Mouse (Mus musculus): ENCODE results near the gene Acvr1c. TPM values are rescaled to one million over a fixed set of nuclear protein-coding genes. Genes with fewer than 3 reads are reported as not detected.
A peak's percentile ranks its signal among the peaks of the same experiment; 100 is the strongest.

The Acvr1c gene
- polyA plus RNA-seq, 1 experiment from 2014 or later: 0.02 TPM

DNA sequence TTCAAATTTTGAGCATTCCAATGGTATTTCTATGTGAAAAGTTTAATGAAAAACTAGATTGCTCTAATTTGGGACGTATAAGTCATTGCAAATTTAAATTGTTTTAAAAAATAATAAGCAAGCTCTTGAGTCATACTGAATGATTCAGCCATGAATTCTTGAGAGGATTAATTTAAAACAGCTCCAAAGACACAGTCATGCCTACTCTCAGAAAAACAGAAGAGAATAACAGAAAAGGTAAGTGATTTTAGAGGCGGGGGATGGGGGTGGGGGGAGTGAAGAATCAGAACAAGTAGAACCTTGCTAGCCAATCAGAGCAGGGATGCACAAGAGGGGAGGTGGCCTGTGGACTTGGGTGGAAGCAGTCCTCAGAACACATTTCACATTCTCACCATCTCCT is 7.0 kb downstream of the Acvr1c start:
- WGBS (ENCODE audit: insufficient replicate concordance): 59% methylated on average over 2 of the region's 2 CpGs
- H3K27ac ChIP-seq: no peak overlapping the region
- H3K27me3 ChIP-seq (replicated peaks): no peaks in the 10 kb centered on the region; the same call in 1 of the 2 replicates
- H3K4me1 ChIP-seq: no peaks in the 10 kb centered on the region
- no peaks in the 10 kb centered on the region for H3K36me3 ChIP-seq
- no peak overlapping the region for H3K4me3 ChIP-seq
- no peaks in the 10 kb centered on the region for H3K9me3 ChIP-seq (replicated peaks)
- no peak for ATAC-seq
- H3K4me2 ChIP-seq: no peak overlapping the region
- H3K9ac ChIP-seq: no peak overlapping the region

DNA sequence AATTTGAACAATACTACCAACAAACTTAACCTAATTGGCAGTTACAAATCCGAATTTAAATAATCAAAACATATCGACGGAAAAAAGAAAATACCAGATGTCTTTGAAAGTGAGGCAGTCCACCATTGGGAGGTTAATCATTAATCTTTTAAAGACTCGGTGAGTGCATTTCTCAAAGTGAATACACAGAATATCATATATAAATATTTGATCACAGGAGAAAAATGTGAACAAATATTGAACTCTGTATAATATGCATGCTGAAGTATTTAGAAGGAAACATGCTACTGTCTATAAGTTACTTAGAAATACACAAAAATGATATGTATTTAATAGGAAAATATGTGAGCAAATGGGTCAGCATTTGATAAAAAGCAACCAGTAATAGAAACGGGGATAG is 21.0 kb downstream of the Acvr1c start:
- H3K27ac ChIP-seq: no peak overlapping the region
- no peaks in the 10 kb centered on the region for H3K36me3 ChIP-seq
- WGBS (ENCODE audit: insufficient replicate concordance): 61% methylated on average over 5 of the region's 5 CpGs
- ATAC-seq: no peak
- H3K4me1 ChIP-seq: no peaks in the 10 kb centered on the region
- H3K27me3 ChIP-seq (replicated peaks): no peaks in the 10 kb centered on the region
- H3K9ac ChIP-seq: no peak overlapping the region
- no peak overlapping the region for H3K4me2 ChIP-seq
- no peaks in the 10 kb centered on the region for H3K9me3 ChIP-seq (replicated peaks)
- no peak overlapping the region for H3K4me3 ChIP-seq

DNA sequence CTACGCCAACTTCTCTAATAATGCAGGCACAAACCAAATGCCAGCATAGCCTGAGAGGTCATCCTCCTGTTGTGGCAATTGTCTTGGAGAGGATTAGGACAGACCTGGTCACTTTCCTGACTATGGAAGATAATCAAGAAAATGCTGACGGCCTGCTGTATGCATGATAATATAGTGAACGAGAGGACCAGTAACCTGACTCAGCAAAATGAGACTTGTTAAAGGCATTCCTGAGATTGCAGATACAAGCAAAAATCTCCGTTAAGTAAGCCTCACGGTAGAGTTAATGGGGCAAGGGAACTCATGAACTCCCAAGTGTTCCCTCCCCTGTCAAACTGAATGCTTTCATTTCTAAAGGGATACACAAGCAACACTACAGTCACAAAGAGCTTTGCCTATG is 28.1 kb downstream of the Acvr1c start:
- Histone ChIP-seq H3K4me2 (no peak overlapping the region), H3K36me3 (no peaks in the 10 kb centered on the region), H3K27ac (no peak overlapping the region), H3K4me1 (no peaks in the 10 kb centered on the region), H3K9ac (no peak overlapping the region), H3K27me3 (replicated peaks) (no peaks in the 10 kb centered on the region), H3K9me3 (replicated peaks) (no peaks in the 10 kb centered on the region), H3K4me3 (no peak overlapping the region)
- ATAC-seq: no peak
- 69% methylated on average over 5 of the region's 5 CpGs for WGBS (ENCODE audit: insufficient replicate concordance)

- Histone ChIP-seq H3K27me3 (replicated peaks) (no peaks in the 10 kb centered on the region), H3K4me2 (peak overlapping the region; percentile 63), H3K4me1 (peaks cover 3% of the 10 kb centered on the region; the same call in 1 of the 2 replicates), H3K4me3 (peak overlapping the region; percentile 23), H3K27ac (no peak overlapping the region), H3K9me3 (replicated peaks) (no peaks in the 10 kb centered on the region), H3K36me3 (no peaks in the 10 kb centered on the region), H3K9ac (no peak overlapping the region)
- 10% methylated on average over 23 of the region's 23 CpGs for WGBS (ENCODE audit: insufficient replicate concordance)
- no peak for ATAC-seq
Measured at GRCm38 (mm10) chr2:58324118-58324901, 33.4 kb downstream of the Acvr1c start.

GRCm38 (mm10) chr2:58323274-58323673 is 34.4 kb downstream of the Acvr1c start:
- Histone ChIP-seq H3K4me3 (no peak overlapping the region), H3K27me3 (replicated peaks) (no peaks in the 10 kb centered on the region), H3K9me3 (replicated peaks) (no peaks in the 10 kb centered on the region), H3K4me2 (no peak overlapping the region), H3K36me3 (no peaks in the 10 kb centered on the region), H3K9ac (no peak overlapping the region), H3K4me1 (peaks cover 3% of the 10 kb centered on the region; the same call in 1 of the 2 replicates), H3K27ac (no peak overlapping the region)
- ATAC-seq: no peak
- 68% methylated on average over 6 of the region's 6 CpGs for WGBS (ENCODE audit: insufficient replicate concordance)

DNA sequence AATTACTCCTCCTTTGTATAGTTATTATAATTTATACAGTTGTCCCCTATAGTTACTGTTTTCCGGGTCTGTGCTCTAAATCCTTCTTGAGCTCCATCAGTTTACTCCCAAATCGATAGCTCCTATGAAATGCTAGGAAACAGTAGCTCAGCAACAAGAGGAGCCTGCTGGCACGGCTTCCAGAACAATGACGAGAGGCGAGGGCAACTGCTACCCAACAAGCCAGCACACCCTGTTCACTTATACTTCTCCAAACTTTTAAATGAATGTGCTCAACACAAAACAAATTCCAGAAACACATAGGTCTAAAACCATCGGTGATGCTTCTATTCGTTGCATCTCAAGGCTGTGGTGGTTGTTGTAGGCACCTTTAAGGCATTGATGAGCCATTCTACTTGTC is 41.5 kb downstream of the Acvr1c start:
- Histone ChIP-seq H3K27ac (no peak overlapping the region), H3K36me3 (no peaks in the 10 kb centered on the region), H3K27me3 (replicated peaks) (no peaks in the 10 kb centered on the region), H3K9ac (no peak overlapping the region), H3K4me1 (no peaks in the 10 kb centered on the region), H3K9me3 (replicated peaks) (no peaks in the 10 kb centered on the region), H3K4me3 (no peak overlapping the region), H3K4me2 (no peak overlapping the region)
- WGBS (ENCODE audit: insufficient replicate concordance): 78% methylated on average over 7 of the region's 7 CpGs
- ATAC-seq: no peak

DNA sequence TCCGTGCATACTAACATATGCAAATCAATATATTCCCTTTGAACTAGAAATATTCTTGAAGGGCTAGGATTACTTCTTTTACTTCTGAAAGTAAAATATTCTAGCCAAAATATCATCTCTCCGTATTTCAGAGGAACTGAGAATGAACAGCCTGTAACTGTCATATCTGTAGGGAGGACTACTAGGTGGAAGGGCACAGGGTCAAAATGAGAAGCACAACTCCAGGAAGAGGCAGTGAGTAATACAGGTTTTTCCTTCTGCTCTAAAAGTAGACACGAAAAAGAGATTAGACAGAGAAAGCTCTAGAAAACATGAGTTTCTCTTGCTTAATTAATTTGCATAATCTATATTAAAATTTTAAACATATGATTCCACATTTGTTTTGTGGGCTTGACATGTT is 48.0 kb downstream of the Acvr1c start:
- H3K36me3 ChIP-seq: no peaks in the 10 kb centered on the region
- H3K4me1 ChIP-seq: no peaks in the 10 kb centered on the region
- no peaks in the 10 kb centered on the region for H3K9me3 ChIP-seq (replicated peaks)
- H3K9ac ChIP-seq: no peak overlapping the region
- no peak overlapping the region for H3K4me2 ChIP-seq
- no peak for ATAC-seq
- no peaks in the 10 kb centered on the region for H3K27me3 ChIP-seq (replicated peaks)
- 40% methylated on average over 3 of the region's 3 CpGs for WGBS (ENCODE audit: insufficient replicate concordance)
- no peak overlapping the region for H3K27ac ChIP-seq
- no peak overlapping the region for H3K4me3 ChIP-seq

DNA sequence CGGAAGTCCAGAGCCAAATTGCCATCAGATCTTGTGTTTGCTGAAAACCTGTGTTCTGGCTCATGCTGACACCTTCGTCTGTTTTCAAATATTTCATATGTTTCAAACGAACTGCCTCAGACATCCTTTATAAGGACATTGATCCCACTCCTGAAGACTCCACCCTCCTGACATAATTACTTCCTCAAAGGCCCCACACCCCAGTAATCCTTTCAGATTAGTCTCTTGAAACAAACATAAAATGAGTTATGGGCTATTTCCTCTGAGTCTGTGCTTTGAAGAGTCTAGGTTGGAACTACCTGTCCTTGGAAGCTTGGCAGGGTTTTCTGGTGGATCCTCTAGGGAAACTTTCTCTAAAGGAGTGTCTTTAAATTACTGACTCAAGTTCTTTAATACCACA is 53.2 kb downstream of the Acvr1c start:
- Histone ChIP-seq H3K9ac (no peak overlapping the region), H3K4me3 (no peak overlapping the region), H3K9me3 (replicated peaks) (no peaks in the 10 kb centered on the region), H3K27me3 (replicated peaks) (no peaks in the 10 kb centered on the region), H3K36me3 (no peaks in the 10 kb centered on the region), H3K27ac (no peak overlapping the region), H3K4me2 (no peak overlapping the region), H3K4me1 (no peaks in the 10 kb centered on the region)
- WGBS (ENCODE audit: insufficient replicate concordance): 65% methylated on average over 3 of the region's 3 CpGs
- no peak for ATAC-seq

- Histone ChIP-seq H3K9ac (no peak overlapping the region), H3K4me1 (no peaks in the 10 kb centered on the region), H3K4me3 (no peak overlapping the region), H3K9me3 (replicated peaks) (no peaks in the 10 kb centered on the region), H3K27me3 (replicated peaks) (no peaks in the 10 kb centered on the region), H3K4me2 (no peak overlapping the region), H3K36me3 (no peaks in the 10 kb centered on the region), H3K27ac (no peak overlapping the region)
- WGBS (ENCODE audit: insufficient replicate concordance): 40% methylated on average over 9 of the region's 9 CpGs
- no peak for ATAC-seq
Measured at GRCm38 (mm10) chr2:58289759-58290431, 67.8 kb downstream of the Acvr1c start.

DNA sequence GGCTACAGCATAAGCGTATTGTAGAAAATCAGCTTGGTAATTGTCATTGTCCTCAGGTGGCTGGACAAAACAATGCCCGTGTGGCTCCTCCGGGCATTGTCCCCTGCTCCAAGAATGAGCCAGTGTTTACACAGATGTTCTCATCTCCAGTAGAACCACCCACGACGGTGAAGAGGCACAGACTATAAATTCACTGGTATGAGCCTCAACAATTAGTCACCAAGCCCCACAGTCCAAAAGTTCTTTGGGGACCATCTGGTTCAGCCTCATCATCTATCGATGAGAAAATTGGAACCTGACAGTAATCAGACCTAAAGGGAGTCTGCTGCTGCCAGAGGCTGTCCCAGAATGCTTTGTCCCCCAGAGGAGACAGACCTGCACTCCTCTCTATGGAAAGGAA is 68.4 kb downstream of the Acvr1c start:
- Histone ChIP-seq H3K4me1 (no peaks in the 10 kb centered on the region), H3K27ac (no peak overlapping the region), H3K9ac (no peak overlapping the region), H3K4me3 (no peak overlapping the region), H3K9me3 (replicated peaks) (no peaks in the 10 kb centered on the region), H3K36me3 (no peaks in the 10 kb centered on the region), H3K27me3 (replicated peaks) (no peaks in the 10 kb centered on the region), H3K4me2 (no peak overlapping the region)
- no peak for ATAC-seq
- WGBS (ENCODE audit: insufficient replicate concordance): 75% methylated on average over 6 of the region's 6 CpGs

DNA sequence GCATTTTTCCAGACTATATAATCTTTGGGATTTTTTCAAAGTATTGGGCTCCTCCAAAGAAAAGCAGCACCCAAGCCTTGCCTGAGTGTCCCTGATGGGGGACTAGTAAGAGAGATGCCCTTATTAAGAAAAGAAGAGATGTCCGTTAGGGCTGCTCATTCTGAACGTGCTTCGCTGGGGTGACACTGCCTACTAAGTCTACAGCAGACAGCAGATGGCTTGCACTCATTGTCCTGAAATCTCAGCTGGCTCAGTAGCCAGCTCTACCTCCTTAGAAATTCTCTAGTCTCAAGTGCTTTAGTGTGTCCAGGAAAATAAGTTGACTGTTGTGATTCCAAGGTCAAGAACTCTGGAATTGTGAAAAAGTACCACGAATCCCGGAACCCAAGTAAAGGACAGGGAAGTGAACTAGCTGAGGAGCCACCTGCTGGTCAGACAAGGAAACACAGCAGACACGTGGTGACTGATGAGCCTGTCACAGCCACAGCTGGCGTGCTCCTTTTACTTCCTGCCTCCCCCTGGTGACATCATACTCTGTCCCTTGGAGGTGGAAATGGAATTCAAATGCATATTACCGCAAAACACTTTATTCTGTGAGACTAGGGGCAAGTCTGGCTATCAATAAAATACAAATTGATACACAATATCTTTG is 75.3 kb downstream of the Acvr1c start:
- H3K9ac ChIP-seq: no peak overlapping the region
- H3K27me3 ChIP-seq (replicated peaks): no peaks in the 10 kb centered on the region
- WGBS (ENCODE audit: insufficient replicate concordance): 48% methylated on average over 8 of the region's 8 CpGs
- H3K36me3 ChIP-seq: no peaks in the 10 kb centered on the region
- H3K9me3 ChIP-seq (replicated peaks): no peaks in the 10 kb centered on the region
- no peak overlapping the region for H3K4me3 ChIP-seq
- H3K4me2 ChIP-seq: no peak overlapping the region
- H3K4me1 ChIP-seq: no peaks in the 10 kb centered on the region
- ATAC-seq: no peak
- H3K27ac ChIP-seq: no peak overlapping the region

- H3K9ac ChIP-seq: no peak overlapping the region
- H3K27ac ChIP-seq: no peak overlapping the region
- no peaks in the 10 kb centered on the region for H3K4me1 ChIP-seq
- ATAC-seq: no peak
- 33% methylated on average over 3 of the region's 3 CpGs for WGBS (ENCODE audit: insufficient replicate concordance)
- H3K4me2 ChIP-seq: no peak overlapping the region
- H3K27me3 ChIP-seq (replicated peaks): no peaks in the 10 kb centered on the region
- no peaks in the 10 kb centered on the region for H3K9me3 ChIP-seq (replicated peaks)
- H3K36me3 ChIP-seq: no peaks in the 10 kb centered on the region
- no peak overlapping the region for H3K4me3 ChIP-seq
Measured at GRCm38 (mm10) chr2:58281046-58281445, 76.6 kb downstream of the Acvr1c start.

All from liver, embryonic 12.5 days (tissue).